Comparison of ENCODE assay signal across 29 mouse cellular contexts in the genomic region with DNA sequence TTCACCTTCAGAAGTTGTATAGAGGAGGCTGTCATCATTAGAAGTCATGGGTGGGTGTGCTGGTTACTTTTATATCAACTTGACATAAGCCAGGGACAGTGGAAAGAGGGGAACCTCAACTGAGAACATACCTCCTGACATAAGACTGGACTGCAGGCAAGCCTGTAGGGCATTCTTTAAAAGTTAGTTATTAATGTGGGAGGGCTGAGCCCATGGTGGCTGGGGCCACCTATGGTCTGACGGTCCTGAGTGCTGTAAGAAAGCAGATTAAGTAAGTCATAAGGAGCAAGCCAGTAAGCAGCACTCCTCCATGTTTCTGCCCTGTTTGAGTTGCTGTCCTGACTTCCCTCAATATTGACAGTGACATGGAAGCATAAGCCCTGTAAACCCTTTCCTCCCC.
DNase-seq lines count a peak whose midpoint lies in the region; ATAC-seq and TF ChIP-seq lines count a peak whose summit lies in the region.
"Had no signal": no experiment of that assay in that cellular context is flagged by ENCODE, and none has a peak within 500 bp of the region (broad histone marks: within the 10 kb centered on the region; RNA-seq: fewer than 3 reads in every experiment).

No protein-coding gene starts in this region.

- no peak overlapping the region for H3K4me3 ChIP-seq in heart, adult 2 months
- H3K4me3 ChIP-seq in kidney, embryonic 14.5 days (ENCODE audit: low read length) = no peak overlapping the region
- H3K4me3 ChIP-seq in brown adipose tissue, adult 24 weeks (ENCODE audit: insufficient read depth, low read depth, low read length) = no peak overlapping the region
- H3K4me3 ChIP-seq: embryonic facial prominence, embryonic 13.5 days; heart, embryonic 12.5 days; hindbrain, embryonic 12.5 days; left cerebral cortex, adult 2 months; limb, embryonic 12.5 days; liver, embryonic 12.5 days; midbrain, embryonic 10.5 days; midbrain, embryonic 15.5 days had no signal

- H3K36me3 ChIP-seq in heart, adult 2 months (ENCODE audit: control insufficient read depth, insufficient read depth, low read length) = peaks cover 27% of the 10 kb centered on the region
- no peaks in the 10 kb centered on the region for H3K36me3 ChIP-seq in kidney, embryonic 14.5 days (ENCODE audit: control insufficient read depth, insufficient read depth, low read length)

- no peak overlapping the region for H3K4me2 ChIP-seq in kidney, embryonic 14.5 days (replicated peaks; ENCODE audit: low read depth, low read length)
- H3K4me2 ChIP-seq: embryonic facial prominence, embryonic 13.5 days; heart, embryonic 12.5 days; hindbrain, embryonic 12.5 days; limb, embryonic 12.5 days; liver, embryonic 12.5 days; midbrain, embryonic 15.5 days had no signal

- no peak for ATAC-seq in kidney, embryonic 14.5 days (ENCODE audit: low FRiP score, low TSS enrichment)
- ATAC-seq: forebrain, embryonic 16.5 days; intestine, postnatal 0 days; liver, embryonic 12.5 days; midbrain, embryonic 15.5 days had no signal

- TF ChIP-seq CTCF in heart, adult 2 months (IDR thresholded peaks at IDR 0.05) = no peak

- peak overlapping the region; percentile 83 for H3K27ac ChIP-seq in heart, adult 2 months
- no peak overlapping the region for H3K27ac ChIP-seq in kidney, embryonic 14.5 days (ENCODE audit: low read depth, low read length)
- peak overlapping the region; percentile 59 for H3K27ac ChIP-seq in brown adipose tissue, adult 24 weeks (replicated peaks; ENCODE audit: low read depth, low read length)
- H3K27ac ChIP-seq: embryonic facial prominence, embryonic 13.5 days; hindbrain, embryonic 12.5 days; limb, embryonic 12.5 days; liver, embryonic 12.5 days; macrophage; midbrain, embryonic 10.5 days; midbrain, embryonic 15.5 days had no signal

- no peak for DNase-seq in heart, adult 2 months
- no peak for DNase-seq in heart, postnatal 14 days
- peak; percentile 46 for DNase-seq in kidney, adult 18-20 months
- DNase-seq in kidney, adult 9 months = peak; percentile 66
- DNase-seq in thymus, postnatal 25 days = no peak
- no peak for DNase-seq in gastrocnemius, postnatal 36 days
- DNase-seq: adrenal gland, postnatal 10 days; cerebellum, adult 11-12 months; cerebellum, adult 9-11 months; heart, postnatal 36 days; lung, adult 2 months; lung, postnatal 10 days; right cerebral cortex, adult 18-20 months; spleen, adult 18-20 months; thymus, postnatal 14 days had no signal

- no peak for TF ChIP-seq EP300 in heart, adult 2 months (IDR thresholded peaks at IDR 0.05; ENCODE audit: insufficient read depth, low read depth, low read length)

- no peak overlapping the region for H3K9ac ChIP-seq in heart, adult 2 months (ENCODE audit: low read depth, low read length)
- no peak overlapping the region for H3K9ac ChIP-seq in kidney, embryonic 14.5 days (ENCODE audit: low read depth, low read length)
- H3K9ac ChIP-seq: embryonic facial prominence, embryonic 13.5 days; heart, embryonic 12.5 days; hindbrain, embryonic 12.5 days; limb, embryonic 12.5 days; liver, embryonic 12.5 days; midbrain, embryonic 15.5 days had no signal

- intact Hi-C loops in heart, adult 2 months (cut with DNase I) = no loop called here
- intact Hi-C loops in heart, postnatal 14 days (cut with DNase I) = no loop called here
- intact Hi-C loops in gastrocnemius, postnatal 36 days (cut with DNase I) = no loop called here

- H3K79me2 ChIP-seq in heart, adult 2 months (replicated peaks; ENCODE audit: control insufficient read depth, insufficient read depth, low read length) = peaks cover 18% of the 10 kb centered on the region

- no peaks in the 10 kb centered on the region for H3K27me3 ChIP-seq in heart, adult 2 months (ENCODE audit: control insufficient read depth, insufficient read depth, low read length)
- no peaks in the 10 kb centered on the region for H3K27me3 ChIP-seq in kidney, embryonic 14.5 days (ENCODE audit: control insufficient read depth, insufficient read depth, low read length)
- H3K27me3 ChIP-seq: embryonic facial prominence, embryonic 13.5 days; heart, embryonic 12.5 days; hindbrain, embryonic 12.5 days; limb, embryonic 12.5 days; liver, embryonic 12.5 days; midbrain, embryonic 15.5 days had no signal

- H3K9me3 ChIP-seq in kidney, embryonic 14.5 days (ENCODE audit: control insufficient read depth, low read length) = no peaks in the 10 kb centered on the region
- H3K9me3 ChIP-seq: embryonic facial prominence, embryonic 13.5 days; G1E; heart, embryonic 12.5 days; hindbrain, embryonic 12.5 days; limb, embryonic 12.5 days; liver, embryonic 12.5 days; midbrain, embryonic 10.5 days; midbrain, embryonic 15.5 days had no signal

- H3K4me1 ChIP-seq in heart, adult 2 months (ENCODE audit: control insufficient read depth, insufficient read depth, low read length) = peaks cover 21% of the 10 kb centered on the region
- H3K4me1 ChIP-seq in kidney, embryonic 14.5 days (ENCODE audit: control insufficient read depth, insufficient read depth, low read length) = no peaks in the 10 kb centered on the region
- H3K4me1 ChIP-seq in brown adipose tissue, adult 24 weeks (ENCODE audit: control insufficient read depth, insufficient read depth, insufficient read length, low read length) = peaks cover 16% of the 10 kb centered on the region
- H3K4me1 ChIP-seq: embryonic facial prominence, embryonic 13.5 days; limb, embryonic 12.5 days had no signal

- WGBS in heart, adult 2 months = 71% methylated on average over 1 of the region's 1 CpGs
- 69% methylated on average over 1 of the region's 1 CpGs for WGBS in kidney, embryonic 14.5 days

- TF ChIP-seq POLR2A in heart, adult 2 months (IDR thresholded peaks at IDR 0.05; ENCODE audit: insufficient read depth, low read depth, low read length) = no peak

Comparison
In these comparisons a context has a peak if more than half of its experiments do, and no peak if none do; other contexts are left out.
1. DNase-seq: peak in kidney, adult 18-20 months (single experiment) and kidney, adult 9 months (single experiment); none in heart, adult 2 months (0 of 2), heart, postnatal 14 days (0 of 2), thymus, postnatal 25 days (single experiment) and gastrocnemius, postnatal 36 days (0 of 2).